Mouse (Mus musculus): ENCODE data around the gene Sycn. TPM values are rescaled to one million over a fixed set of nuclear protein-coding genes. Genes with fewer than 3 reads are reported as not detected.

Sycn gene
- polyA plus RNA-seq, 1 experiment from 2014 or later: 17.0 TPM

DNA sequence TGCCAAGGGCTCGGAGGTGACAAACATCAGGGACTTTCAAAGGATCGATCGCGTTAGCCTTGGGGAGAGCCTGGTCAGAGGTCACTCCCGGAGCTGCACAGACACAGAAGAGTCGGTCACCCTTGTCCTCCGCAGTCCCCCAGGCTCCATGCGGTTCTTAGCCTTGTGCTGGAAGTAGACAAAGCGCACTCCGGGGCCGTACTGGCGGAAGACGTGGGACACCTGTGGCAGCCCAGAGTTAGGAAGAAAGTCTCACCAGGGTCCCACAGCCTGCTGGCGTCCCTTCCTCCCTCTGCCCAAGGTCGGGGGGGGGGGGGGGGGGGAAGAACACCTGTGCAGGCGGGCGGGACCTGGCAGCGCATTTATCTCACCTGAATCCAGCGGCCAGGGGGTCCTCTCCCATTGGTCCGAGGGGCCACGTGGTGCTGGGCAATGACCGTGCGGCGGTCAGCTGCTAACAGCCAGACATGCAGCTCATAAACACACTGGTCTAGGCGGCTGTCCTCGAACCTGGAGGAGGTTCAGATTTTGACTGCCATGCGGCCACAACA is 3.4 kb downstream of the Sycn start:
- Histone ChIP-seq H3K36me3 (ENCODE audit: control insufficient read depth, insufficient read depth) (no peaks in the 10 kb centered on the region), H3K4me2 (replicated peaks; ENCODE audit: low read depth) (peak overlapping the region; percentile 54), H3K4me1 (replicated peaks; ENCODE audit: control insufficient read depth, insufficient read depth, low read length) (no peaks in the 10 kb centered on the region), H3K9ac (ENCODE audit: low read depth, low read length) (0 out of 2 replicates have a peak overlapping the region, but pooled peaks have one; percentile 17), H3K27me3 (replicated peaks; ENCODE audit: control insufficient read depth, insufficient read depth, low read length) (peaks cover 26% of the 10 kb centered on the region), H3K4me3 (ENCODE audit: low read depth, low read length) (0 out of 2 replicates have a peak overlapping the region, but pooled peaks have one; percentile 3), H3K27ac (ENCODE audit: low read depth, low read length) (no peak overlapping the region), H3K9me3 (ENCODE audit: control insufficient read depth) (no peaks in the 10 kb centered on the region)
- 4% methylated on average over 23 of the region's 27 CpGs for WGBS
- TF ChIP-seq CTCF (IDR thresholded peaks at IDR 0.05; ENCODE audit: low read depth): no peak
- ATAC-seq: peak; percentile 62

GRCm38 (mm10) chr7:28545048-28545890 is 4.6 kb downstream of the Sycn start:
- Histone ChIP-seq H3K9me3 (ENCODE audit: control insufficient read depth) (no peaks in the 10 kb centered on the region), H3K27ac (ENCODE audit: low read depth, low read length) (no peak overlapping the region), H3K4me3 (ENCODE audit: low read depth, low read length) (no peak overlapping the region), H3K4me1 (replicated peaks; ENCODE audit: control insufficient read depth, insufficient read depth, low read length) (no peaks in the 10 kb centered on the region), H3K27me3 (replicated peaks; ENCODE audit: control insufficient read depth, insufficient read depth, low read length) (peaks cover 26% of the 10 kb centered on the region), H3K9ac (ENCODE audit: low read depth, low read length) (no peak overlapping the region), H3K4me2 (replicated peaks; ENCODE audit: low read depth) (no peak overlapping the region), H3K36me3 (ENCODE audit: control insufficient read depth, insufficient read depth) (no peaks in the 10 kb centered on the region)
- TF ChIP-seq CTCF (IDR thresholded peaks at IDR 0.05; ENCODE audit: low read depth): no peak
- WGBS: 30% methylated on average over 14 of the region's 14 CpGs
- peak; percentile 59 for ATAC-seq

DNA sequence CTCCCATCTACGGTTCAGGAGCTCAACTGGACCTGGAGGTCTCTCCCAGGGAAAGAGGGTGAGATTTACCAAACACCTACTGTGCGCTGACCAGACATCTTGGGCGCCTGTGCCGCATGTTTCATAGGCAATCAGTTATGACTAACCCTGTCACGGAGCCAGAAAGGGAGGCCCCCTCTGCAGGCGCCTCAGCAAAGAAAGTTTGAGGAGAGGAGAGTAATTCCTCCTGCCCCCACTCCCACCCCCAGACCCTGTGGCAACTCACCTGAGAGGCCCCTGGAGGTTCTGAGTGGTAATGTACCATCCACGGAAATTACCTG is 5.2 kb downstream of the Sycn start:
- Histone ChIP-seq H3K4me2 (replicated peaks; ENCODE audit: low read depth) (no peak overlapping the region), H3K4me3 (ENCODE audit: low read depth, low read length) (no peak overlapping the region), H3K9me3 (ENCODE audit: control insufficient read depth) (no peaks in the 10 kb centered on the region), H3K9ac (ENCODE audit: low read depth, low read length) (no peak overlapping the region), H3K27ac (ENCODE audit: low read depth, low read length) (no peak overlapping the region), H3K36me3 (ENCODE audit: control insufficient read depth, insufficient read depth) (no peaks in the 10 kb centered on the region), H3K4me1 (replicated peaks; ENCODE audit: control insufficient read depth, insufficient read depth, low read length) (no peaks in the 10 kb centered on the region), H3K27me3 (replicated peaks; ENCODE audit: control insufficient read depth, insufficient read depth, low read length) (peaks cover 26% of the 10 kb centered on the region)
- TF ChIP-seq CTCF (IDR thresholded peaks at IDR 0.05; ENCODE audit: low read depth): no peak
- no peak for ATAC-seq
- 54% methylated on average over 7 of the region's 7 CpGs for WGBS

GRCm38 (mm10) chr7:28546649-28547048 is 6.0 kb downstream of the Sycn start:
- H3K4me2 ChIP-seq (replicated peaks; ENCODE audit: low read depth): peak overlapping the region; percentile 30
- no peak overlapping the region for H3K4me3 ChIP-seq (ENCODE audit: low read depth, low read length)
- H3K4me1 ChIP-seq (replicated peaks; ENCODE audit: control insufficient read depth, insufficient read depth, low read length): no peaks in the 10 kb centered on the region
- no peak for TF ChIP-seq CTCF (IDR thresholded peaks at IDR 0.05; ENCODE audit: low read depth)
- no peaks in the 10 kb centered on the region for H3K9me3 ChIP-seq (ENCODE audit: control insufficient read depth)
- no peak overlapping the region for H3K9ac ChIP-seq (ENCODE audit: low read depth, low read length)
- H3K27ac ChIP-seq (ENCODE audit: low read depth, low read length): no peak overlapping the region
- no peaks in the 10 kb centered on the region for H3K36me3 ChIP-seq (ENCODE audit: control insufficient read depth, insufficient read depth)
- peaks cover 26% of the 10 kb centered on the region for H3K27me3 ChIP-seq (replicated peaks; ENCODE audit: control insufficient read depth, insufficient read depth, low read length)
- ATAC-seq: no peak
- 4% methylated on average over 22 of the region's 22 CpGs for WGBS

DNA sequence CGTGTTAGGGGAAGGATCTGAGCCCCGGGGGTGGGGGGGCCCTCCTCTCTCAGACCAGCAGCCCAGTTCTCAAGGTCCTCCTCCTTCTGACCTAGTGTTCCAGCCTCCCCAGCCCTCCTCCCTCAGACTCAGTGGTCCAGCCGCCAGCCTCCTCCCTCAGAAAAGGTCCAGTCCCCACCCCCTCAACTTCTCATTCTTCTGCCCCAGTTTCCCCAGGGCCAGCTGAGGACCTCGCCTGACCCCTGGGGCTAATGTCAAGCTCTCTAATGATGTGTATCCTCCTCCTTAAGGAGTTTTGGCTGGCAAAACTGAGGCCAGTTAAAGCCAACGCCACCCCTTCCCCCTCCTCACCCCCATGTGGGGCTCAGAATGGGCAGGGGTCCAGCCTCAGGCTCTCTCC is 6.5 kb downstream of the Sycn start, which contains the start of gene Nccrp1:
Gene Nccrp1, minus strand, starts transcription at position 101 of the 400 bp plus-strand sequence.
- H3K27me3 ChIP-seq (replicated peaks; ENCODE audit: control insufficient read depth, insufficient read depth, low read length): peaks cover 26% of the 10 kb centered on the region
- ATAC-seq: no peak
- WGBS: 16% methylated on average over 5 of the region's 5 CpGs
- no peak for TF ChIP-seq CTCF (IDR thresholded peaks at IDR 0.05; ENCODE audit: low read depth)
- H3K9me3 ChIP-seq (ENCODE audit: control insufficient read depth): no peaks in the 10 kb centered on the region
- no peaks in the 10 kb centered on the region for H3K36me3 ChIP-seq (ENCODE audit: control insufficient read depth, insufficient read depth)
- no peaks in the 10 kb centered on the region for H3K4me1 ChIP-seq (replicated peaks; ENCODE audit: control insufficient read depth, insufficient read depth, low read length)
- H3K9ac ChIP-seq (ENCODE audit: low read depth, low read length): no peak within 1 kb of the TSS
- no peak within 1 kb of the TSS for H3K27ac ChIP-seq (ENCODE audit: low read depth, low read length)
- no peak within 1 kb of the TSS for H3K4me3 ChIP-seq (ENCODE audit: low read depth, low read length)
- H3K4me2 ChIP-seq (replicated peaks; ENCODE audit: low read depth): peak within 1 kb of the TSS; percentile 30

- Histone ChIP-seq H3K4me2 (replicated peaks; ENCODE audit: low read depth) (no peak overlapping the region), H3K4me3 (ENCODE audit: low read depth, low read length) (no peak overlapping the region), H3K27me3 (replicated peaks; ENCODE audit: control insufficient read depth, insufficient read depth, low read length) (peaks cover 26% of the 10 kb centered on the region), H3K36me3 (ENCODE audit: control insufficient read depth, insufficient read depth) (no peaks in the 10 kb centered on the region), H3K27ac (ENCODE audit: low read depth, low read length) (no peak overlapping the region), H3K9me3 (ENCODE audit: control insufficient read depth) (no peaks in the 10 kb centered on the region), H3K4me1 (replicated peaks; ENCODE audit: control insufficient read depth, insufficient read depth, low read length) (no peaks in the 10 kb centered on the region), H3K9ac (ENCODE audit: low read depth, low read length) (no peak overlapping the region)
- WGBS: 74% methylated on average over 7 of the region's 7 CpGs
- no peak for ATAC-seq
- TF ChIP-seq CTCF (IDR thresholded peaks at IDR 0.05; ENCODE audit: low read depth): no peak
Measured at GRCm38 (mm10) chr7:28547628-28548027, 6.9 kb downstream of the Sycn start.

Data from intestine, postnatal 0 days (tissue).